Mouse (Mus musculus): ENCODE results near the gene Ms4a1.

DNA sequence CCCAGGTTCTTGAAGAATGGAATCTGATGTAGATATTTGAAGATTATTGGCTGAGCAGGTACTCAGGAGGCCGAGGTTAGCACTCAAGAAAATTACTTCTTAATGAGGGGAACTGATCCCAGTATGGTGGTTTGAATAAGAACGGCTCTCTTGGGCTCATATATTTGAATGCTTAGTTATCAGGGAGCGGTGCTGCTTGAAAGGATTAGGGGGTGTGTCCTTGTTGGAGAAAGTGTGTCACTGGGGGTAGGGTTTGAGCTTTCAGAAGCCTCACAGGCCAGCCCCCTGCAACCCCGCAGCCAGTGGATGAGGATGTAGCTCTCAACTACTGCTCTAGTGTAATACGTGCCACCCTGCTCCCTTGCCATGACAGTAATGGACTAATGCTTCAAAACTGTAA is 23.5 kb downstream of the Ms4a1 start:
- TF ChIP-seq CTCF (IDR thresholded peaks at IDR 0.05; ENCODE audit: low read depth, low read length) (no peak), TAL1 (conservative IDR thresholded peaks at IDR 0.05; ENCODE audit: low read depth, low read length) (no peak), GATA1 (IDR thresholded peaks at IDR 0.05; ENCODE audit: borderline replicate concordance, low read length) (no peak)

Data from G1E (cell line).